Mouse (Mus musculus) MEL (cell line): Measurements from ENCODE around the gene Ripply2. TPM values are rescaled to one million over a fixed set of nuclear protein-coding genes. Genes with fewer than 3 reads are reported as not detected.

Experiments used
- DNase-seq: peaks from one replicate; pipeline ENCODE4 v3.0.0; 2011; ENCODE audit warnings: low read depth, low spot score
- H3K27ac ChIP-seq: 2 replicates; pipeline ENCODE4 v1.5.1; 2012; ENCODE audit warnings: low read depth, mild to moderate bottlenecking, control low read depth, low read length, moderate library complexity; ENCODE audit not compliant: control insufficient read depth
- H3K27me3 ChIP-seq, 2 experiments: fragments of 150-350 bp in 1 of 2; sonication (generic) in 1 of 2; 2 replicates each; pipeline ENCODE4 v1.6.1; 2012; ENCODE audit warnings: low read length in 2 of 2, mild to moderate bottlenecking in 2 of 2, improper control_type of control experiment in 1 of 2, moderate library complexity in 1 of 2; ENCODE audit not compliant: insufficient read depth in 2 of 2, control insufficient read depth in 1 of 2
- H3K36me3 ChIP-seq, 2 experiments: 2 replicates each; pipeline ENCODE4 v1.6.1; 2012 to 2014; ENCODE audit warnings: low read length in 2 of 2, improper control_type of control experiment in 1 of 2, inconsistent platforms in 1 of 2, mild to moderate bottlenecking in 1 of 2; ENCODE audit not compliant: insufficient read depth in 2 of 2, control insufficient read depth in 1 of 2
- H3K4me1 ChIP-seq, 2 experiments: fragments of 150-350 bp in 1 of 2; sonication (generic) in 1 of 2; 2 replicates each; pipeline ENCODE4 v1.6.1; 2012; ENCODE audit warnings: low read length in 2 of 2, improper control_type of control experiment in 1 of 2, mild to moderate bottlenecking in 1 of 2; ENCODE audit not compliant: insufficient read depth in 2 of 2, control insufficient read depth in 1 of 2
- H3K4me3 ChIP-seq, 2 experiments: fragments of 150-350 bp in 1 of 2; sonication (generic) in 1 of 2; 2 replicates each; pipeline ENCODE4 v1.5.1; 2012; ENCODE audit warnings: low read depth in 2 of 2, low read length in 2 of 2, mild to moderate bottlenecking in 2 of 2, moderate library complexity in 2 of 2, control low read depth in 1 of 2, improper control_type of control experiment in 1 of 2; ENCODE audit not compliant: control insufficient read depth in 1 of 2, insufficient read depth in 1 of 2
- H3K79me2 ChIP-seq: 2 replicates; pipeline ENCODE4 v1.6.1; 2012; ENCODE audit warnings: mild to moderate bottlenecking, low read length, moderate library complexity; ENCODE audit not compliant: control insufficient read depth, poor library complexity, insufficient read depth
- H3K9ac ChIP-seq: 2 replicates; pipeline ENCODE4 v1.6.1; 2012; ENCODE audit warnings: low read depth, mild to moderate bottlenecking, control low read depth, low read length, moderate library complexity; ENCODE audit not compliant: control insufficient read depth, poor library complexity, severe bottlenecking
- H3K9me3 ChIP-seq: fragments of 150-350 bp; sonication (generic); replicated peaks from 2 replicates; pipeline ENCODE4 v1.6.1; 2012; ENCODE audit warnings: mild to moderate bottlenecking, low read length, improper control_type of control experiment, moderate library complexity; ENCODE audit not compliant: insufficient read depth
- CHD1 ChIP-seq: IDR thresholded peaks from 2 replicates; pipeline ENCODE4 v1.6.1; 2012; ENCODE audit warnings: low read depth, mild to moderate bottlenecking, inconsistent platforms, low read length, improper control_type of control experiment
- CHD2 ChIP-seq: IDR thresholded peaks from 2 replicates; pipeline ENCODE4 v1.6.1; 2011; ENCODE audit warnings: low read length, improper control_type of control experiment
- ELF1 ChIP-seq: IDR thresholded peaks from 2 replicates; pipeline ENCODE4 v1.6.1; 2014; ENCODE audit warnings: low read depth, mild to moderate bottlenecking, inconsistent platforms, low read length, improper control_type of control experiment, moderate library complexity
- ETS1 ChIP-seq: IDR thresholded peaks from 2 replicates; pipeline ENCODE4 v1.6.1; 2012; ENCODE audit warnings: low read depth, mild to moderate bottlenecking, inconsistent platforms, low read length, improper control_type of control experiment, moderate library complexity
- GABPA ChIP-seq: IDR thresholded peaks from 2 replicates; pipeline ENCODE4 v1.6.1; 2012; ENCODE audit warnings: low read depth, mild to moderate bottlenecking, inconsistent platforms, low read length, improper control_type of control experiment, moderate library complexity
- GATA1 ChIP-seq: IDR thresholded peaks from 2 replicates; pipeline ENCODE4 v1.6.1; 2011; ENCODE audit warnings: low read depth, low read length, improper control_type of control experiment
- HCFC1 ChIP-seq: IDR thresholded peaks from 2 replicates; pipeline ENCODE4 v1.6.1; 2012; ENCODE audit warnings: low read depth, mild to moderate bottlenecking, inconsistent platforms, low read length, improper control_type of control experiment, moderate library complexity
- JUND ChIP-seq: IDR thresholded peaks from 2 replicates; pipeline ENCODE4 v1.6.1; 2011; ENCODE audit warnings: low read depth, mild to moderate bottlenecking, improper control_type of control experiment, low read length
- KAT2A ChIP-seq: conservative IDR thresholded peaks from 2 replicates; pipeline ENCODE4 v1.6.1; 2012; ENCODE audit warnings: low read depth, low read length, improper control_type of control experiment, inconsistent platforms
- MAFK ChIP-seq: IDR thresholded peaks from 2 replicates; pipeline ENCODE4 v1.6.1; 2011; ENCODE audit warnings: low read depth, mild to moderate bottlenecking, low read length, improper control_type of control experiment, borderline replicate concordance
- MEF2A ChIP-seq: IDR thresholded peaks from 2 replicates; pipeline ENCODE4 v1.6.1; 2014; ENCODE audit warnings: low read depth, mild to moderate bottlenecking, inconsistent platforms, low read length, improper control_type of control experiment; ENCODE audit not compliant: poor library complexity, insufficient replicate concordance, severe bottlenecking; ENCODE audit errors: extremely low read depth
- MXI1 ChIP-seq: IDR thresholded peaks from 2 replicates; pipeline ENCODE4 v1.6.1; 2011; ENCODE audit warnings: mild to moderate bottlenecking, low read depth, low read length, improper control_type of control experiment
- MYB ChIP-seq: IDR thresholded peaks from 2 replicates; pipeline ENCODE4 v1.6.1; 2011; ENCODE audit warnings: mild to moderate bottlenecking, low read depth, low read length, improper control_type of control experiment
- MYC ChIP-seq: IDR thresholded peaks from 2 replicates; pipeline ENCODE4 v1.6.1; 2011; ENCODE audit warnings: low read depth, mild to moderate bottlenecking, low read length, improper control_type of control experiment, moderate library complexity
- POLR2A ChIP-seq, 2 experiments: IDR thresholded peaks; 2 replicates each; pipeline ENCODE4 v1.6.1; 2011 to 2012; ENCODE audit warnings: low read length in 2 of 2, mild to moderate bottlenecking in 2 of 2, control low read depth in 1 of 2, improper control_type of control experiment in 1 of 2, low read depth in 1 of 2, moderate library complexity in 1 of 2; ENCODE audit not compliant: control insufficient read depth in 1 of 2, insufficient read depth in 1 of 2, poor library complexity in 1 of 2
- RAD21 ChIP-seq: IDR thresholded peaks from 2 replicates; pipeline ENCODE4 v1.6.1; 2011; ENCODE audit warnings: mild to moderate bottlenecking, low read depth, low read length, improper control_type of control experiment
- SIN3A ChIP-seq: IDR thresholded peaks from 2 replicates; pipeline ENCODE4 v1.6.1; 2012; ENCODE audit warnings: low read length, improper control_type of control experiment, inconsistent platforms
- SMC3 ChIP-seq: IDR thresholded peaks from 2 replicates; pipeline ENCODE4 v1.6.1; 2011; ENCODE audit warnings: low read depth, low read length, improper control_type of control experiment
- TCF12 ChIP-seq: IDR thresholded peaks from 2 replicates; pipeline ENCODE4 v1.6.1; 2014; ENCODE audit warnings: low read depth, mild to moderate bottlenecking, inconsistent platforms, low read length, improper control_type of control experiment, moderate library complexity
- UBTF ChIP-seq: IDR thresholded peaks from 2 replicates; pipeline ENCODE4 v1.6.1; 2012; ENCODE audit warnings: low read depth, mild to moderate bottlenecking, inconsistent platforms, low read length, improper control_type of control experiment, moderate library complexity, borderline replicate concordance; ENCODE audit not compliant: insufficient read depth
- ZC3H11A ChIP-seq: IDR thresholded peaks from 2 replicates; pipeline ENCODE4 v1.6.1; 2012; ENCODE audit warnings: low read depth, mild to moderate bottlenecking, inconsistent platforms, low read length, improper control_type of control experiment
- ZNF384 ChIP-seq: IDR thresholded peaks from 2 replicates; pipeline ENCODE4 v1.6.1; 2012; ENCODE audit warnings: low read depth, mild to moderate bottlenecking, inconsistent platforms, low read length, improper control_type of control experiment
- polyA plus RNA-seq, 2 experiments: library from polyadenylated mRNA; stranded (reverse) in 1 of 2; unstranded in 1 of 2; fragments of >175 nt in 1 of 2; fragments of >200 nt in 1 of 2; gene quantifications; 2 replicates each; pipeline versions ENCODE4 v1.2.1 to v1.2.4; 2012; ENCODE audit warnings: low replicate concordance in 2 of 2, low read depth in 1 of 2; ENCODE audit not compliant: insufficient read length in 2 of 2, insufficient read depth in 1 of 2, missing spikeins in 1 of 2
- total RNA-seq: library from RNA; depleted of rRNA; stranded (reverse); fragments of 300-350 nt; gene quantifications from 2 replicates; pipeline ENCODE4 v1.2.3, GENCODE M21; 2012

The Ripply2 gene
- total and polyA plus RNA-seq, 3 experiments: not detected

DNA sequence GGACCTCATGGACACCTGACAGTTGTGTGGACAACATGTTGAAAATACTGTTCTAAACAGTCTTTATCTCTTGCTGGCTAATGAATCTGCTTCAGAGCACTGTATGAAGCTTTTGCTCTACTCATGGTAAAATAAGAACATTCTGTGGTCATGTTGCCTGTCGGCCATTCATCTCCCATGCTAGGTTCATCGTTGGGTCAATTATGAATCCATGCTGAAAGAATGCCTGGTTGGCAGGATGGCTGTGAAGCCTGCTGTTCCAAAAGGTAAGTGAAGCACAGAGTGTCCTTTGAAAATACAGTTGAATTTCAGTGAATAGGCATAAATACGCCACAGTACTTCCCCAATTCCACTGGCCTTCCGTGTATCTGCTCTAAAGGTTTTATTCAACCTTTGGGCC, 16.9 kb downstream of the Ripply2 start:
- no peak for DNase-seq
- no peaks in the 10 kb centered on the region for H3K4me1 ChIP-seq
- H3K9ac ChIP-seq: no peak overlapping the region
- no peaks in the 10 kb centered on the region for H3K27me3 ChIP-seq
- H3K9me3 ChIP-seq: no peaks in the 10 kb centered on the region
- no peak overlapping the region for H3K27ac ChIP-seq
- TF ChIP-seq MYB: no peak
- no peak for TF ChIP-seq MAFK
- TF ChIP-seq HCFC1: no peak
- TF ChIP-seq, all 39 proteins: peak for 0
- no peak overlapping the region for H3K4me3 ChIP-seq
- H3K36me3 ChIP-seq: peaks cover 0 to 5% of the 10 kb centered on the region in 2 experiments; a peak in 2 of 4 replicates
- no peaks in the 10 kb centered on the region for H3K79me2 ChIP-seq

DNA sequence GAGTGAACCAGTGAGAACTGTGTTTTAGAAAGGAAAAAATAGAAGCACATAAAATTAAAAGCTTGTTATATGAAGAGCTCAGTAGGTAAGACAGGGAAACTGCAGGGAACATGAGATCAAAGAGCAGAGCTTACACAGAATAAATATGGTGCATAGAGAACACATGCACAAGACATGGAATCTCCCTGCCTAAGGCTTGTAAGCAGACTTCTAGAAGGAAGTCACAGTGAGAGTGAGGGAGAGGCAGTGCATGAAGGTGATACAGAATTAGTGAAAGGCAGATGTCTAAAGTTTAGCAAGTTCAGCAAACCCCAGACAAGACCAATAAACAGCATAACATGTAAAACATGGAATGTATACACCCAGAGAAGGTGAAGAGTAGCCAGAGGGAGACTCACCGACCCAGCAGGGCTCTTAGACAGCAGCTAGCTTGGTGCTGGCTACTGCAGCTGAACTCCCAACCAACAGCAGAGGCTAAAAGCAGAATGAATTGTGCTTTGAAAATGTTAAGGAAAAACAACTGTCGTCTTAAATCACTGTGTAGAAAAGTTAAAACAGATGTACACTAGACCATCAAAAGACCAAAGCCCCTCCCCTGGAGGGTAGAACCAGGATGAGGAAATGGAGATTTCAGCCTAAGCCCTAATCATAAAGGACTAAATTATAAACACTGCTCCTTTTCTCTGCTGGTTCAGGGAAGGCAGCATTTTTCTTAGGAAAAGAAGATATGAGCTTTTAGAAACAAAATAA, 19.7 kb downstream of the Ripply2 start:
- no peak overlapping the region for H3K9ac ChIP-seq
- peaks cover 0 to 2% of the 10 kb centered on the region in 2 experiments; a peak in 2 of 4 replicates for H3K36me3 ChIP-seq

DNA sequence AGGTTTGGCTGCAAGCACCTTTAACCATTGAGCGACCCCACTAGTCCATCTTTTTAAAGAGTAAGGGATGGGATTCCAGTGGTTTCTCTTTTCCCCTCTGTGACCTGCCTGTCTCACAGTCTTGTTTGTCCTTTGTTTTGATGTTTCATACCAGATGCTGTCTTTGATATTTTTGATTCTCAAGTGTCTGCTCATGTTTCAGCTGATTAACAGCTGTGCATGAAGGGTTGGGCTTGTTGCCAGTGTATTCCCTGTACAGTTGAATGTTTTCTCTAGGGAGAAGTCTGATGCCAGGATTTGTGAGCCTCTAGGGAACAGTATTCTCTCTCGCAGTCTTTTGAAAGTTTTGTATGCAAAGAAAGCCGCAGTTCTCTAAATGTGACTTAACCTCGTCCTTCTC, 34.1 kb downstream of the Ripply2 start:
- H3K4me1 ChIP-seq: no peaks in the 10 kb centered on the region
- H3K4me3 ChIP-seq: no peak overlapping the region
- no peaks in the 10 kb centered on the region for H3K79me2 ChIP-seq
- no peaks in the 10 kb centered on the region for H3K27me3 ChIP-seq
- H3K36me3 ChIP-seq: peaks cover 0 to 1% of the 10 kb centered on the region in 2 experiments; a peak in 1 of 4 replicates
- TF ChIP-seq ETS1 (no peak), UBTF (no peak), TCF12 (no peak), MEF2A (no peak), JUND (no peak), MAFK (no peak), RAD21 (no peak), KAT2A (no peak), MXI1 (no peak), ZC3H11A (no peak), ELF1 (no peak), ZNF384 (no peak), MYC (no peak), GATA1 (no peak), SMC3 (no peak), POLR2A (IDR thresholded peaks at IDR 0.05; ENCODE audit: control insufficient read depth in 1 of 2, insufficient read depth in 1 of 2, low read depth in 1 of 2, low read length in 2 of 2, poor library complexity in 1 of 2) (no peak), CHD1 (no peak), GABPA (no peak), SIN3A (no peak)
- H3K9ac ChIP-seq: no peak overlapping the region
- DNase-seq: no peak
- H3K27ac ChIP-seq: no peak overlapping the region
- H3K9me3 ChIP-seq: no peaks in the 10 kb centered on the region

More for the DNA sequence above, 19.7 kb downstream of the Ripply2 start:
- Histone ChIP-seq H3K27ac (no peak overlapping the region), H3K4me1 (no peaks in the 10 kb centered on the region), H3K9me3 (no peaks in the 10 kb centered on the region), H3K4me3 (no peak overlapping the region), H3K27me3 (no peaks in the 10 kb centered on the region), H3K79me2 (no peaks in the 10 kb centered on the region)
- DNase-seq: no peak
- TF ChIP-seq UBTF (no peak), CHD2 (no peak), CHD1 (no peak)
